Mouse (Mus musculus) left cerebral cortex, postnatal 10 days (tissue): ENCODE results near the gene Pcbp2. TPM values are rescaled to one million over a fixed set of nuclear protein-coding genes. Genes with fewer than 3 reads are reported as not detected.

ENCODE experiments used
- DNase-seq, 2 experiments: peaks; one replicate each; pipeline ENCODE4 v3.0.0; 2021 to 2022; ENCODE audit warnings: low spot score in 2 of 2, mixed read lengths in 1 of 2; ENCODE audit errors: extremely low spot score in 1 of 2
- intact Hi-C: fragments of 180-260 bp; cut with DNase I; formaldehyde crosslinking; loops from one replicate; pipeline ENCODE4 v1.15.1; 2025
- total RNA-seq, 2 experiments: library from RNA; stranded (reverse); gene quantifications; 2 replicates each; pipeline ENCODE4 v1.2.3; 2021

The Pcbp2 gene
- total RNA-seq, 2 experiments from 2014 or later = 457 to 465 TPM

- peak; percentile 77 to 85 for DNase-seq
- intact Hi-C loops = loop anchor here (10.0 kb wide), 1 partner anchor 118 kb away; no protein-coding TSS in a partner anchor
Observed at GRCm38 (mm10) chr15:102546677-102547427, 76.5 kb downstream of the Pcbp2 start.

- intact Hi-C loops = loop anchor here (10.0 kb wide), 1 partner anchor 117 kb away; no protein-coding TSS in a partner anchor
- DNase-seq = no peak
Observed at GRCm38 (mm10) chr15:102547478-102547877, 77.1 kb downstream of the Pcbp2 start.

Other genes starting within 250 kb of the Pcbp2 start
- gene Itgb7, start 238.6 kb upstream of the Pcbp2 start, total RNA-seq = 1 to 10 TPM in 1 of 2 experiments, under 1 TPM in 1; 0.71 to 1.3 TPM
- gene Rarg, start 213.0 kb upstream of the Pcbp2 start, total RNA-seq = 10 to 100 TPM in 1 of 2 experiments, 1 to 10 TPM in 1; 9.3 to 11.4 TPM
- not detected for gene Gm9918, start 200.0 kb upstream of the Pcbp2 start, total RNA-seq
- 10 to 100 TPM; 35.7 to 36.0 TPM for gene Mfsd5, start 191.1 kb upstream of the Pcbp2 start, total RNA-seq
- gene Espl1, start 174.3 kb upstream of the Pcbp2 start, total RNA-seq = 1 to 10 TPM; 2.0 to 2.9 TPM
- 100 to 1,000 TPM; 344 to 355 TPM for gene Pfdn5, start 144.4 kb upstream of the Pcbp2 start, total RNA-seq
- 10 to 100 TPM; 48.0 to 53.3 TPM for gene Myg1, start 138.8 kb upstream of the Pcbp2 start, total RNA-seq
- 10 to 100 TPM; 20.2 to 30.8 TPM for gene Aaas, start 119.8 kb upstream of the Pcbp2 start, total RNA-seq
- gene Sp7, start 103.4 kb upstream of the Pcbp2 start, total RNA-seq = under 1 TPM; 0.26 to 0.39 TPM
- 10 to 100 TPM; 23.1 to 26.4 TPM for gene Sp1, start 64.4 kb upstream of the Pcbp2 start, total RNA-seq
- under 1 TPM in 1 of 2 experiments, not detected in 1; 0.81 TPM for gene Amhr2, start 25.2 kb upstream of the Pcbp2 start, total RNA-seq
- 10 to 100 TPM; 19.1 to 21.6 TPM for gene Prr13, start 11.5 kb upstream of the Pcbp2 start, total RNA-seq
- gene Gm10337, start 33.2 kb downstream of the Pcbp2 start, total RNA-seq = not detected
- 10 to 100 TPM; 93.0 to 95.6 TPM for gene Map3k12, start 46.5 kb downstream of the Pcbp2 start, total RNA-seq
- 10 to 100 TPM; 40.8 to 42.5 TPM for gene Tarbp2, start 47.7 kb downstream of the Pcbp2 start, total RNA-seq
- gene Npff, start 54.4 kb downstream of the Pcbp2 start, total RNA-seq = 1 to 10 TPM; 3.4 to 4.2 TPM
- 1 to 10 TPM in 1 of 2 experiments, not detected in 1; 1.2 TPM for gene Gm28047, start 154.5 kb downstream of the Pcbp2 start, total RNA-seq
- gene Atf7, start 154.9 kb downstream of the Pcbp2 start, total RNA-seq = 10 to 100 TPM; 26.7 to 34.4 TPM
- gene Atp5g2, start 201.8 kb downstream of the Pcbp2 start, total RNA-seq = 1 to 10 TPM; 9.7 to 9.8 TPM